Mouse (Mus musculus) heart, adult 2 months (tissue): ENCODE results near the gene Mfsd12.

ENCODE experiments used
- CTCF ChIP-seq: fragments of 200-600 bp; IDR thresholded peaks from 2 replicates; pipeline ENCODE4 v1.8.1; 2022; ENCODE audit warnings: antibody characterized with exemption, mild to moderate bottlenecking, moderate library complexity
- EP300 ChIP-seq: fragments of 200-500 bp; IDR thresholded peaks from 2 replicates; pipeline ENCODE4 v1.6.1; 2011; ENCODE audit warnings: low read depth, low read length, control low read depth; ENCODE audit not compliant: insufficient read depth
- POLR2A ChIP-seq: fragments of 200-500 bp; IDR thresholded peaks from 2 replicates; pipeline ENCODE4 v1.6.1; 2011; ENCODE audit warnings: mild to moderate bottlenecking, low read depth, low read length, control low read depth; ENCODE audit not compliant: insufficient read depth

- TF ChIP-seq POLR2A (no peak), CTCF (no peak), EP300 (no peak)
Observed at GRCm38 (mm10) chr10:81340551-81341332, 16.5 kb upstream of the Mfsd12 start.
